Mouse (Mus musculus) urinary bladder, postnatal 25 days (tissue): Measurements from ENCODE around the gene Camta1.
"Not testable (repeated sequence)": the region's sequence is repeated elsewhere in the genome, so short reads cannot be mapped to it uniquely, and the experiment has no call there.

ENCODE experiments used
- DNase-seq: peaks from one replicate; pipeline ENCODE4 v3.0.0; 2022; ENCODE audit warnings: low spot score

Camta1 gene

DNA sequence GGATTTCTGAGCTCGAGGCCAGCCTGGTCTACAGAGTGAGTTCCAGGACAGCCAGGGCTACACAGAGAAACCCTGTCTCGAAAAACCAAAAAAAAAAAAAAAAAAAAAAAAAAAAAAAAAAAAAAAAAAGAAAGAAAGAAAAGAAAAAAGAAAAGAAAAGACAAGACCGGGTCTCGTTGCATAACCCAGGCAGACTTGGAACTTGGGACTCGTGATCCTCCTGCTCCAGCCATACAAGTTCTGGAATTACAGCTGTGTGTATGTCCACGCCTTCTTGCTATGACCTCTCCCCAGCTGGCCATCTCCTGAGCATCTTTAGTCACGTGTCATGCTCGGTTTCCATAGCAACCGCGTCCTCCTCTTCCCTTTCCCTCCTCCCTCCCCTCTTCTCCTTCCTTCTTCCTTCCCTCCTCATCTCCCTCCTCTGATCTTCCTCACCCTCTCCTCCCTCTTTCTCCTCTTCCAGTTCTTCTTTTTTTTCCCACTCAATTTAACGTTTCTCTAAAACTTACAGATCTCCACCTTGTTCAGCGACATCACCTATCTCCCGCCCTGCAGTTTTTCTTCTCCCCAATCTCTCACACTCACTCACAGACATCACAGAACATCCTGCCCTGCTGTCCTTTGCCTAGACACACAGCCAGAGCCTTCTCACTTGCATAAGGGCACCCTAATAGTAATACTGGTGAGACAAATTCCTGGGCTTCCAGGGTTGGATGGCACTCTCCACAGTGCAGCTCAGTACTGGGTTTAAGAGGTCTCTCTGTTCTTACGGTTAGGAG lies 934.6 kb downstream of the Camta1 start:
- no peak for DNase-seq

DNA sequence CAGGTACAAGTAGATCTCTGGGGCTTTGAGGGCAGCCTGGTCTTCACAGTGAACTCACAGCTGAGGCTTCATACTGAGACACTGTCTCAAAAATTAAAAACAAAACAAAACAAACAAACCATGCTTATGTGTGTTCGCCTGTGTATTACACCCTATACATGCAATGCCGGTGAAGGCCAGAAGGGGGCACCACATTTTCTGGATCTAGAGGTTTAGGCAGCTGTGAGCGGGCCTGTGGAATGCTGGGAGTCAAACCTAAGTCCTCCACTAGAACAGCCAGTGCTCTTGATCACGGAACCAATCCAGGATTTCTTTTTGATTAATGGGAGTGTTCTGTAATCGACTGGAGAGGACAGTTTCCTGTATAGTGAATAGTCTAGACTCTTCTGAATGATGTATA lies 935.8 kb downstream of the Camta1 start:
- no peak for DNase-seq

DNA sequence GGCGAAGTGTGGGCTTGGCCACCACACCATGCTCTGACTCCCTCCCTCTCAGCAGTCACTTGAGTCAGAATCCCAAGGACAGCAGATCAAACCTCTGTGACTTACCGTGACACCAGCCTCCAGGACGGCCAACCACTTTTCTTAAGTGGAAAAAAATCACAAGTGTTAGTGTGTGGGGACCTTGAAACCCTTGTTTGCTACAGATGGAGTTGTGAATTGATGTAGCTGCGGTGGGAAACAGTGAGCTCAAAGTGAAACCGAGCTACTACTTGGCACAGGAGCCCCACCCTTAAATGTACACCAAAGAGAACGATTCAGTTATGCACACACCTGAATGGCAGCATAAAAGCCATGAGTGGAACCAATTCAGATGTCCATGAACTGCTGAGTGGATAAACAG lies 936.7 kb downstream of the Camta1 start:
- no peak for DNase-seq

DNA sequence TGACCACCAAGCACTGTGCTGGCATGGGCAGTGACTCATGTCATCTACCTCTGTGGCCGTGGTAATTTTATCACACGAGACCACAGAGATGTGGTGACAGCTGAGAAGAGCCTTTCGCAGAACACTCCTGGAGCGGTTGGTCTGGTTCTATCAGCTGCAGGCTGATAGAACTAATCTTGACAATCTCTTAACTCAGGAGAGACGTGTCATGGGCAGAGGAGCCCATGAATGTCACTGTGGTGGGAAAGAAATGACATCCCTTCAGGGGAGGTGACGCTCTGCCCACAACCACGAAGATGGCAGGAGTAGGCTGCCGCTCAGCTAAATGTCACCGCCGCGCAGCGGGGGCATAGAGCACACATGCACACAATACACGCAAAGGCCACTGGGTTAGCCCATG lies 937.4 kb downstream of the Camta1 start:
- no peak for DNase-seq

GRCm38 (mm10) chr4:150921206-150921605 lies 940.5 kb downstream of the Camta1 start:
- no peak for DNase-seq

- DNase-seq = no peak
These were observed 944.2 kb downstream of the Camta1 start for GRCm38 (mm10) chr4:150917336-150918027.

- DNase-seq = no peak
These were observed 946.3 kb downstream of the Camta1 start for GRCm38 (mm10) chr4:150915181-150915906.

DNA sequence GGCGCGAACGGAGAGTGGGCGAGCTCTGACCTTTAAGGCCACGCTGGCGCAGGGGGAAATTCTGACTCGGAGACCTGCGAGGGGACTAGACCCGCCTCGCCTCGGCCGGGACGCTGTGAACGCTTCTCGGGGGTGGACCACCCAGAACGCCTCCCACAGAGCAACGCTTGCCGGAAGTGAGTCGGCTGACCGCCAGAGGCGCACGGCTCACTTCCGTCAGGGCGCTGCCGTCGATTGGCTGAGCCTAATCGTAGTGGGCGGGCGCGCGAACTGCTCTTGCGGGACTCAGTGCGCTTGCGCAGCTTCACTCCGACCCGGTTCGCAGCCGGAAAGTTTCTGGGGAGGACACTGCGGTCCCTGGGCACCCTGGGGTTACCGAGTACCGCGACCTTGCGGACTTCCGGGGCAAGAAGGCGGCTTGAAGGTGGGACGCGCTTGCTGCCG lies 947.4 kb downstream of the Camta1 start, which contains the start of the genes Park7 and Tnfrsf9:
Park7 (minus strand) TSS at position 148 of the 444 bp plus-strand sequence.
Tnfrsf9 (plus strand) TSS at position 273 of the 444 bp plus-strand sequence.
- DNase-seq = peak; percentile 93

DNA sequence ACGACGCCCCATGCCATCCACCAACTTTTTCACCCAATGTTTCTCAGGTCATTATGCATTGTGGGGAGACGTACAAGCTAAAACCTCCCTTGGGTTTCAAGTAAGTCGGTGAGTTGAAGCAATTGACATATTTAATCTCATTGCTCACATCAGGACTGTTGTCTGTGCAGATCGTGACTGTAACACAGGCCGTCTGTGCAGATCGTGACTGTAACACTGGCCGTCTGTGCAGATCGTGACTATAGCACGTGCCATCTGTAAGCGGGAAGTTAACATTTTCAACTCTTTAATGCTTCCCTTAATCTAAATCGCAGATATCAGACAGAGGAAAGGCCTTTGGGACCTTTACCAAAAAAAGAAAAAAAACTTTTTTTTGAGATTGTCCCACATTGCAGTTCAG lies 947.9 kb downstream of the Camta1 start:
- DNase-seq = no peak

DNA sequence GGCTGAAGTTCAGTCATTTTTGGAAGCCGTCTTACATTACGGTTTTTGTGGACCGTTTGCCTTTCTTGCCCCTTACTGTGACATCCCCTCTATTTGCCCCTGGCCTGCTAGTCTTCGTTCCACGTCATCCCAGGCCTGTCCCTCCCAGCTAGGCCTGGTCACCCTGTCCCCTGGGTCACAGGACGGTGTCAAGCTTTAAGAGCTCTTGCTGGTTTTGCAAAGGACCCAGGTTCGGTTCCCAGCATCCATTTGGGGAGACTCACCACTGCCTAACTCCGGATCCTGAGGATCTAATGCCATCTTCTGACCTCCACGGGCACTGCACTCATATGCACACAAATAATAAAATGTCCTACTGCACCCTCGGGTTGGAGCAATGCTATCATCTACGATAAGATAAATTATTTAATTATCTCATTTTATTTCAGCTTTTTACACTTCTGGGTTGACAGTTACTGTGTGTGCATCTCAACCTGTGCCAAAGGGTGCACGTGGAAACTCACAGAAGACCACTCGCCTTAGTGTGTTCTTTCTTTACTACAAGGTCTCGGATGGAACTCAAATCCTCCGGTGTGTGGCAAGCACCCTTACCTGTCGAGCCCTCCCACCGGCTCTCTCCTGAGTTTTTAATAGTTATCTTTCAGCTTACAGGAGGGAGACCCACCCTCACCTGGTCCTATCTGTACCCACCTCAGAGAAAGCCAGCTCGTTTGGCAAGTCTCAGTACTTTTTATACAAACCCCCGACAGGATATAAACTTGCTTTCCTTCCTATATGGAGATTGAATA lies 951.3 kb downstream of the Camta1 start:
- no peak for DNase-seq

DNA sequence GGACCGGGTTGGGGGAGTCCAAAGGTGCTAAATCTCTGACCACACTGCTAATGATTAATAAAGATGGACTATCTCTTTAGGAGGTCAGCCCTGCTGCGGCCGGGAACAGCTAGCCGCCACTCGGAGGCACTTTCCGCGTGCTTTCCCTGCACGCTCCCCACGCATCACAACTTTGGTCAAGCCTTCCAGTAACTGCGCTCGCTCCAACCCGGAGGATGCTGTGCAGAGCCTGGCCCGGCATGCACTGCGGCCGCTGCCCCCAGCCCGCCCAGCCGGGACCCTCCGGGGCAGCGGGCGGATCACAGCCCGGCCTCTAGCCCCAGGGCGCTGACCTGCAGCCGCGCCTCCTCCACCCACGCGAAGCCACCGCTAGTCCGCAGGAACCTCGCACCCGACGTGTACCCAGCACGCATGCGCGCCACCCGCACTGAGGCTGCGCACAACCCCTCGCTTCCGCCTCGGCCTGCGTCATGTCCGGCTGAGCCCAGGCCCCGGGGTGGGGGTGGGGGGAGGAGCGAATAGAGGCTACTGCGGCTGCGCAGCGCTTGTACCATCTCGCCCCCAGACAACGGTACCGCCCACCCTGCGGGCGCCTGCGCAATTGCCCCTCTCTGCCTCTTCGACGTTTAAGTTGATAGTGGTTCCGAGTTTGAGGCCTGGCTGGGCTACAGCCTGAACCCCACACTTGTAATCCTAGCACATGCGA lies 952.1 kb downstream of the Camta1 start:
- peak; percentile 100 for DNase-seq

GRCm38 (mm10) chr4:150908512-150908911 lies 953.2 kb downstream of the Camta1 start:
- not testable (repeated sequence) for DNase-seq

DNA sequence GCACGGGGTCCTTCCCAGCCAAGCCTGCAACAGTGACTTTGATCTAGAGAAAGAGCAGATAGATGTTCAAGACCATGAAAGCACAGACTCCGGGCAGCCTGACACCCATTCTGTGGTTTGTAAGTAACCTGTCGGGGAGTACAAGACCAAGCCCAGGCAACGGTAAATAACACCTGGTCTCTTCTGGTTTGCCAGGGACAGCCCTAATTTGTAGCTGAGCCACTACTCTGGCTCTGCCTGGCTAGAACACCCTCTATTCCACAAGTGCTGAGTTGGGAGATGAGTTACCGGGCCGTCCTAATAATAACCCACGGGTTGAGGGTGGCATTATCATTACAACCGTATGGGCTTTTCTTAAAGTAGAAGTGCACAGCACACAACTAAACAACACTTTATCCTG lies 954.6 kb downstream of the Camta1 start:
- no peak for DNase-seq

- no peak for DNase-seq
These were observed 958.5 kb downstream of the Camta1 start for GRCm38 (mm10) chr4:150903091-150903742.

DNA sequence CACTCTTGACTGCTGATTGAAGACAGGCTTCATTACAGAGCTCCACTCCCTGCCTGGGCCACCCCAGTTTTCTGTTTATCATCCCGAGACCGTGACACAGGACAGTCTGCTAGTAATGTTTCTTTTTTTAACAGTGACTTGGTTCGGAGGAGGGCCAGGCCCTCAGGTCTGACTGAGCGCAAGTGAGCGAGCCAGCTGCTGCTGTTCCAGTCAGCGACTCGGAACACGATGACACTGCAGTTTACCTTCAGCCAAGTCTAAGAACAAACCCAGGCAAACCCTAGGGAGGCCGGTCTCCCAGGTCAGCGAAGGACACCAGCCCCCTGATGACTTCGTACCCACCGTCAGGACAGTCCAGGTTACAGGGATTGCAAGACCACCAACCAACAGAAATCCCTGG lies 959.6 kb downstream of the Camta1 start:
- DNase-seq = no peak

DNA sequence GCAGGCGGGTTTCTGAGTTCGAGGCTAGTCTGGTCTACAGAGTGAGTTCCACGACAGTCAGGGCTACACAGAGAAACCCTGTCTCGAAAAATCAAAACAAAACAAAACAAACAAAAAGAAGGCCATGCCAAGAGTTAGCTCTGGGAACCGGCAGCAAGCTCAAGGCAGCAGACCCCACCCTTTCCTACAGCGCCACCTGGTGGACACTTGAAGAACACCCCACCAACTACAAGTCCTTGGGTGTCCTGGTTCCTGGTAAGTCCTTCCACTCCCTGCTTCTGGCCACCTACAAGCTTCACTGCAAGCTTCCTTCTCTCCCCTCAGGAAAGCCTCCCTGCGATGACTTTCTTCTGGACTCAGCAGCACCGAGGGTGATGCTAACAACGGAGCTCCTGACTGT lies 960.0 kb downstream of the Camta1 start:
- DNase-seq = peak; percentile 71

DNA sequence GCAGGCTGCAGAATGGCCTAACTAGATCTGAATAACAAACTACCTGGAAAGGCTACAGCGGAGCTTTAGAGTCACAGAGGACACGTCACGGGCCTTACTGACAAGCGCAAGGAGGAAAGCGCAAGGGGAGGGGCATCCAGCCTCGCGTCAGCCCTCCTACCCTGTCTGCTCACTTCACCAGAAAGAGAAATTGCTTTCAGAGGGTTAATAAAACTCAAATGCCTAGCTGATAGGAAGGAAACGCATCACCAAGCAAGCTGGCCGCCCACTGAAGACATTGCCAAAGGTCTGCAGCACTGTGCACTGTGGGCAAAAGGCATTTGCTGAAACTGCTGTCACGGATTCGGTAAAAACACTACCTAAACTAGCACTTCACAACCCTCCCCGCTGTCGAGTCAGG lies 961.2 kb downstream of the Camta1 start:
- no peak for DNase-seq

- DNase-seq = peak; percentile 77
These were observed 962.8 kb downstream of the Camta1 start for GRCm38 (mm10) chr4:150898716-150899365.

GRCm38 (mm10) chr4:150896896-150897624 lies 964.6 kb downstream of the Camta1 start:
- DNase-seq = no peak
